Mouse (Mus musculus): Measurements from ENCODE around the gene Tmem121. TPM values are rescaled to one million over a fixed set of nuclear protein-coding genes. Genes with fewer than 3 reads are reported as not detected.
A peak's percentile ranks its signal among the peaks of the same experiment; 100 is the strongest.

Tmem121 gene
- polyA plus RNA-seq, 1 experiment from 2014 or later, result 30.2 TPM

DNA sequence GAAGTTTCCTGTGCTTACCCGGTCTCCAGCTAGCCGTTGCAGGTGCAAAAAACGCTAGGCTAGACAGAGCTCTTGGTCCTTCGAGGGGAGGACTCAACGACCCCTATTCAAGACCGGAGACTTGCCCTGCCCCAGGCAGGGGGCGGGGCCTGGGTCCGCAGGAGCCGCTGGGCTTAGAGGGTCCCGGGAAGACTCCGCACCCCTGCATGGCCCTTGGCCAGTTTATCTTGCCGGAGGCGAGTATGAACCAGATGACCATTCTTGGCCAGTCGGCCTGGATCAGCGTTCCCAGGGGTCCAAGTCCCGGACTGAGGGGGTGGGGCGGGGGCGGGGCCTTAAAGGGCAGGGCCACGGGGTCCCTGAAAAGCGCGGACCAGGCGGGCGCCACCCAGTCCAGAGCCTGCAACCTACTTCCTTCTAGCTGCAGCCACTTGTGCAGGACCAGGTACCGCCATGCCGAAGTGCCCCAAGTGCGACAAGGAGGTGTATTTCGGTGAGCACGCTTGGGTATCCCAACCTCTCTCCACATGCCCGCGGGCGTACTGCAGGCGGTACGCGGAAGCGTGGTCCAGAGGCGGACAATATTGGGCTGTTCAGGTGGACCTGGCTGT is 34.0 kb upstream of the Tmem121 start:
- no peaks in the 10 kb centered on the region for H3K36me3 ChIP-seq
- peak overlapping the region; percentile 52 for H3K9ac ChIP-seq (replicated peaks)
- WGBS, result 1% methylated on average over 36 of the region's 36 CpGs
- no peak for ATAC-seq
- H3K4me3 ChIP-seq (replicated peaks), result peak overlapping the region; percentile 39
- no peaks in the 10 kb centered on the region for H3K9me3 ChIP-seq
- H3K27me3 ChIP-seq, result peaks cover 49% of the 10 kb centered on the region
- H3K4me1 ChIP-seq (replicated peaks), result peaks cover 38% of the 10 kb centered on the region
- H3K27ac ChIP-seq, result no peak overlapping the region
- H3K4me2 ChIP-seq (replicated peaks), result peak overlapping the region; percentile 62

GRCm38 (mm10) chr12:113152272-113152661 is 33.5 kb upstream of the Tmem121 start:
- peaks cover 49% of the 10 kb centered on the region for H3K27me3 ChIP-seq
- H3K9ac ChIP-seq (replicated peaks), result peak overlapping the region; percentile 52
- ATAC-seq, result no peak

GRCm38 (mm10) chr12:113152991-113153525 is 32.7 kb upstream of the Tmem121 start:
- H3K36me3 ChIP-seq, result no peaks in the 10 kb centered on the region
- peaks cover 49% of the 10 kb centered on the region for H3K27me3 ChIP-seq
- no peak overlapping the region for H3K9ac ChIP-seq (replicated peaks)
- ATAC-seq, result no peak
- H3K4me3 ChIP-seq (replicated peaks), result no peak overlapping the region
- no peak overlapping the region for H3K4me2 ChIP-seq (replicated peaks)
- H3K4me1 ChIP-seq (replicated peaks), result peaks cover 42% of the 10 kb centered on the region
- H3K27ac ChIP-seq, result no peak overlapping the region
- no peaks in the 10 kb centered on the region for H3K9me3 ChIP-seq
- 79% methylated on average over 6 of the region's 6 CpGs for WGBS

More at GRCm38 (mm10) chr12:113152272-113152661, 33.5 kb upstream of the Tmem121 start:
- H3K9me3 ChIP-seq, result no peaks in the 10 kb centered on the region
- peak overlapping the region; percentile 39 for H3K4me3 ChIP-seq (replicated peaks)
- peaks cover 43% of the 10 kb centered on the region for H3K4me1 ChIP-seq (replicated peaks)
- H3K36me3 ChIP-seq, result no peaks in the 10 kb centered on the region
- H3K4me2 ChIP-seq (replicated peaks), result peak overlapping the region; percentile 62
- H3K27ac ChIP-seq, result no peak overlapping the region
- WGBS, result 28% methylated on average over 19 of the region's 19 CpGs

GRCm38 (mm10) chr12:113153971-113154370 is 31.8 kb upstream of the Tmem121 start:
- no peak for ATAC-seq
- Histone ChIP-seq H3K4me1 (replicated peaks) (peaks cover 33% of the 10 kb centered on the region), H3K4me3 (replicated peaks) (no peak overlapping the region), H3K9me3 (no peaks in the 10 kb centered on the region), H3K9ac (replicated peaks) (no peak overlapping the region), H3K4me2 (replicated peaks) (no peak overlapping the region), H3K36me3 (no peaks in the 10 kb centered on the region), H3K27me3 (peaks cover 44% of the 10 kb centered on the region), H3K27ac (no peak overlapping the region)
- WGBS, result 91% methylated on average over 7 of the region's 7 CpGs

GRCm38 (mm10) chr12:113154747-113155075 is 31.0 kb upstream of the Tmem121 start:
- H3K4me3 ChIP-seq (replicated peaks), result peak overlapping the region; percentile 62; the same call in 1 of the 2 replicates
- H3K27ac ChIP-seq, result no peak overlapping the region
- 83% methylated on average over 6 of the region's 6 CpGs for WGBS
- no peak for ATAC-seq
- H3K4me2 ChIP-seq (replicated peaks), result peak overlapping the region; percentile 91
- H3K9me3 ChIP-seq, result no peaks in the 10 kb centered on the region
- H3K27me3 ChIP-seq, result peaks cover 44% of the 10 kb centered on the region
- peaks cover 33% of the 10 kb centered on the region for H3K4me1 ChIP-seq (replicated peaks)
- H3K9ac ChIP-seq (replicated peaks), result no peak overlapping the region
- no peaks in the 10 kb centered on the region for H3K36me3 ChIP-seq

DNA sequence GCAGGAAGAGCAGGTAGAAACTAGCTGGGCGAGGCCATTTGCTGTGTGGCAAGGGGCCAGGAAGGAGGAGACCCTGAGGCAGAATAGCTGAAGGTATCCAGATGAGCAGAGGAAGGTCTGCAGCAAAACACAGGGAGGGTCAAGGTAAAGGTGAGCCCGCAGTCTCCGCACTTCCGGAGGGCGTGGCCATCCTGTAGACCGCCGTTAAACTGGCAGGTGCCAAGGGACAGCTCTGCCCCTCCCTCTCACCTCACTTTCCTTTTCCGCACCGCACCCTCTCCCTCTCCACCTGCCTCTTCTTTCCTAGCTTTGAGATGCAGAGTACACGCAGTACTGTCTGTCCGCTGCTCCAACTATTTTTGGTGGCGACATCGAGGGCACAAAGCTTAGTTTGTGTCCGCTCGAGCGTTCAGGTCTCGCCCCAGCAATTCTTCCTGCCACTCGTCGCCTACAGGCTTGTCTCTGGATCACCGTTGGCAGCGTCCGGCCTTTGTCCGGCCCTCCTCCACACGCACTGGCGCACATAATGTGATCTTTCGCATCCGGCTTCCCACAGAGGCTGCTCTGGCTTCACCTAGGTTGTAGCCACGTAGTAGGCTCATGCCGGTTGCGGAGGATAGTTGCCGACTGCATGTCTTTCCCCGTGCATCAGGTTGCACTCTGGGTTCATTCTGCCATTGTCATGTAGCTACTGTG is 30.5 kb upstream of the Tmem121 start:
- H3K27ac ChIP-seq, result peak overlapping the region; percentile 59; the same call in 1 of the 2 replicates
- peak overlapping the region; percentile 91 for H3K4me2 ChIP-seq (replicated peaks)
- no peaks in the 10 kb centered on the region for H3K36me3 ChIP-seq
- WGBS, result 6% methylated on average over 32 of the region's 32 CpGs
- H3K4me3 ChIP-seq (replicated peaks), result peak overlapping the region; percentile 62
- peaks cover 41% of the 10 kb centered on the region for H3K27me3 ChIP-seq
- peak overlapping the region; percentile 66 for H3K9ac ChIP-seq (replicated peaks)
- H3K9me3 ChIP-seq, result no peaks in the 10 kb centered on the region
- H3K4me1 ChIP-seq (replicated peaks), result peaks cover 33% of the 10 kb centered on the region
- peak; percentile 2 for ATAC-seq

DNA sequence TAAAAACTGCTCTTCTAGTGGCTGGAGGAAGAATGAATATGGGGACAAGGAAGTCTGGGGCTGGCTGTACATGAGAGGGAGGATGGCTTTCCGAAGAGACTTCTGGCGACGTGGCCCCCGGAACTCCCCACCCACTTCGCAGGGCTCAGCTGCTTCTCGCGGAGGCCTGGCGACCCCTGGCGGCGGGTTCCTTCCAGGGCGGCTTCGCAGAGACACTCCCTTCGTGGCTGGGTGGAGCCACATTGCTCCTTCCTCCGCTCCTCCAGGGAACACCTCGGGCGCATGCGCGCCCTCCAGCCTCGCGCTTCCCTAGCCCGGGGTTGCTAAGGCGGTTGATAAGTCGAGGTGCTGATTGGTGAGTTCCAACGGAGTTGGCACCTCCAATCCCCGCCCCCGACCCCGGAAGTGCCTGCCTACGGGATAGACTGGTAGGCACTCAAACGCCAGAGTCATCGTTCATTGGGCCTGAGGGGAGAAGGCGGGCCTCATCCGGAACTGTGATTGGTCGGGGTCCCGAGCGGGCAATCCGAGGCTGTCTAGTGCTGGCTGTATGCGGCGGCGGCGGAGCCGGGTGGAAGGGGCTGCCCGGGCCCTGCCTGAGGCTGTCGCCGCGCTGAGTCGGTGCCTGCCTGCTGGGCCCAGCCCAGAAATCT is 29.7 kb upstream of the Tmem121 start, which contains the start of gene Tedc1:
Gene Tedc1, plus strand, starts transcription at position 535 of the 653 bp plus-strand sequence.
- Histone ChIP-seq H3K27me3 (peaks cover 34% of the 10 kb centered on the region), H3K36me3 (no peaks in the 10 kb centered on the region; the same call in 1 of the 2 replicates), H3K9ac (replicated peaks) (peak within 1 kb of the TSS; percentile 73), H3K4me2 (replicated peaks) (peak within 1 kb of the TSS; percentile 91), H3K9me3 (no peaks in the 10 kb centered on the region), H3K4me3 (replicated peaks) (peak within 1 kb of the TSS; percentile 62), H3K27ac (peak within 1 kb of the TSS; percentile 59; the same call in 1 of the 2 replicates), H3K4me1 (replicated peaks) (peaks cover 33% of the 10 kb centered on the region)
- under 1% methylated on average over 46 of the region's 46 CpGs for WGBS
- peak; percentile 98 for ATAC-seq

GRCm38 (mm10) chr12:113156540-113156929 is 29.2 kb upstream of the Tmem121 start:
- Histone ChIP-seq H3K9ac (replicated peaks) (peak overlapping the region; percentile 73), H3K4me2 (replicated peaks) (peak overlapping the region; percentile 91), H3K27ac (no peak overlapping the region), H3K9me3 (no peaks in the 10 kb centered on the region), H3K27me3 (peaks cover 30% of the 10 kb centered on the region), H3K4me3 (replicated peaks) (peak overlapping the region; percentile 62), H3K4me1 (replicated peaks) (peaks cover 29% of the 10 kb centered on the region), H3K36me3 (peaks cover 4% of the 10 kb centered on the region; the same call in 1 of the 2 replicates)
- ATAC-seq, result no peak
- under 1% methylated on average over 23 of the region's 23 CpGs for WGBS

DNA sequence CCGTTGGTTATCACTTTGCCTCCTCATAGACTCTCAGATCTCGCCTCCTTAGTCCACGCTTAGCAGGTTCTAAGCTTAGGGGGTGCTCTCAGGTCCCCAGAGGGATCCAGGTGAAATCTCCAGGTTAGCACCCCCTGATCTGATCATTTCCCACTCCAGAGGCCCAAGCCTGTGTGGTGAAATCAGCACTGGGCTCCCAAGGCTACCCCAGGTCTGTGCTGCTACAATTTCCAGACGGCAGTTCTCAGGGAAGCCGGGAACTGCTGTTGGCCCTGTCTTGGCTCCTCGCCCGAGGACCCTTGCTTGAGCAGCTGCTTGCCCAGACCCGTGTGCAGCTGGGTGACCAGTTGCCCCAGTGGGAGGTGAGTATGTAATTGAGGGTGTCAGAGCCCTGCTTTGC is 28.7 kb upstream of the Tmem121 start:
- peaks cover 24% of the 10 kb centered on the region for H3K4me1 ChIP-seq (replicated peaks)
- H3K9ac ChIP-seq (replicated peaks), result peak overlapping the region; percentile 73
- peaks cover 9% of the 10 kb centered on the region; the same call in 1 of the 2 replicates for H3K36me3 ChIP-seq
- H3K4me2 ChIP-seq (replicated peaks), result peak overlapping the region; percentile 91
- ATAC-seq, result no peak
- no peaks in the 10 kb centered on the region for H3K9me3 ChIP-seq
- H3K4me3 ChIP-seq (replicated peaks), result peak overlapping the region; percentile 62
- H3K27me3 ChIP-seq, result peaks cover 25% of the 10 kb centered on the region
- no peak overlapping the region for H3K27ac ChIP-seq
- 39% methylated on average over 8 of the region's 8 CpGs for WGBS

DNA sequence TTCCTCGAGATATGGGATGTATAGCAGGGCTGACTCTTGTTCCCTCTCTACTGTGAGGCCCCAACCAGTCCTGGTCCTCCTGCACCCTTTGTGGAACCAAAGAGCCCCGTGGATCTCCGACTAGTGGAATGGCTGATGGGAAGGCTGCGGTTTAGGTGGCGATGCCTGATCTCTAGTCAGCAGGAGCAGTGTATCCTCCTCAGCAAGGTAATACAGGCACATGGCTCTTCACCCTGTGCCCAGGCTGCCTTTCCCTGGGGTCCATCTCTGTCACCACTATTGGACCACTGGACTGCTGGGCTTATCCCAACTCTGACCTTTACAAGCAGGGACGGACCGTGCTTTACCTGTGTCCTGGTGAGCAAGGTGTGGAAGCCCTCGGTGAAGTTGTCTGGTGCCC is 28.2 kb upstream of the Tmem121 start:
- Histone ChIP-seq H3K27ac (no peak overlapping the region), H3K9me3 (no peaks in the 10 kb centered on the region), H3K4me3 (replicated peaks) (peak overlapping the region; percentile 62; the same call in 1 of the 2 replicates), H3K27me3 (peaks cover 20% of the 10 kb centered on the region), H3K36me3 (peaks cover 14% of the 10 kb centered on the region), H3K9ac (replicated peaks) (no peak overlapping the region), H3K4me2 (replicated peaks) (peak overlapping the region; percentile 91), H3K4me1 (replicated peaks) (peaks cover 20% of the 10 kb centered on the region)
- 92% methylated on average over 8 of the region's 8 CpGs for WGBS
- no peak for ATAC-seq

DNA sequence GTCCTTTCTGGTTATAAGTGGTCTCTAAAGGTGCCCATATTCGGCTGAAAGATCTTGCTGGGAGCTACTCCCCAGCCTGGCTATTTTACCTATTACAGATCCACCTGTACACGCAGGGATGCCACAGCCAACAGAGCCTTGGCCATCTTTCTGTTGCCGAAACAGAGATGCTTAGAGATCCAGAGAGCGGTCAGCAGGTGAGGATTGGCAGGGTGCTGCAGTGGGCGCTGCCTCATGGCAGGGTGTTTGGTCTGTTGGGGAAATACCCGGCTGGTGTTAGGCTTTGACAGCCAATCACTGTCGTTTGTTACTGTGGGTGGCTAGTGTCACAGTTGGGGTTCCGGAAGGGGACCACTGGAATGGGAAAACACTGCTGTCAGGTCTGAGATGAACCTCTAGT is 27.8 kb upstream of the Tmem121 start:
- H3K27me3 ChIP-seq, result peaks cover 15% of the 10 kb centered on the region
- H3K4me1 ChIP-seq (replicated peaks), result peaks cover 20% of the 10 kb centered on the region
- H3K36me3 ChIP-seq, result peaks cover 19% of the 10 kb centered on the region
- H3K9ac ChIP-seq (replicated peaks), result no peak overlapping the region
- H3K4me3 ChIP-seq (replicated peaks), result no peak overlapping the region
- H3K4me2 ChIP-seq (replicated peaks), result peak overlapping the region; percentile 91; the same call in 1 of the 2 replicates
- no peak for ATAC-seq
- H3K27ac ChIP-seq, result no peak overlapping the region
- 91% methylated on average over 8 of the region's 8 CpGs for WGBS
- H3K9me3 ChIP-seq, result no peaks in the 10 kb centered on the region

DNA sequence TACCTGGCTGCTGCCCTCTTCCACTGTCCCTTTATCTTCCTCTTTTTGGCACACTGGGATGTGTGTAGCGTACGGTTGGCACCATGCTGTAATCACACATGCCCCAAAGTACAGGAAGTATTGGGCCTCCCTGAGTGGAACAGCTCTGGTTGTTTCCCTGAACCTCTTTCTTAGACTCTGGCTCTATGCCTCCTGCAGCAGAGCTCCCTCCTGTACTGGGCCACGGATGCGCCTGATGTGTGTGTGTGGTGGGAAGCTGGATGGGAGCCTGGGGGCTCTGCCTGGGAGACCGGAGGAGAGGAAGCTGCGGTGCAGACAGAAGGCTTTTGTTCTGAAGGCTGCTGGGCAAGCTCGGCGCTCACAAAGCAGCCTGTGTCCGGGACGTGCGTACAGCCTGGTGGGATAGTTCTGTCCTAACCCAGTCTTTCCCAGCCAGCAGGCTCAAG is 22.1 kb upstream of the Tmem121 start:
- WGBS, result 84% methylated on average over 11 of the region's 11 CpGs
- H3K9ac ChIP-seq (replicated peaks), result no peak overlapping the region
- peak; percentile 74 for ATAC-seq
- H3K9me3 ChIP-seq, result no peaks in the 10 kb centered on the region
- H3K36me3 ChIP-seq, result peaks cover 30% of the 10 kb centered on the region
- H3K27ac ChIP-seq, result peak overlapping the region; percentile 70
- no peaks in the 10 kb centered on the region for H3K27me3 ChIP-seq
- H3K4me3 ChIP-seq (replicated peaks), result no peak overlapping the region
- H3K4me2 ChIP-seq (replicated peaks), result no peak overlapping the region
- no peaks in the 10 kb centered on the region for H3K4me1 ChIP-seq (replicated peaks)
